Mouse (Mus musculus): Measurements from ENCODE around the gene Osbp2.

Gene Osbp2

DNA sequence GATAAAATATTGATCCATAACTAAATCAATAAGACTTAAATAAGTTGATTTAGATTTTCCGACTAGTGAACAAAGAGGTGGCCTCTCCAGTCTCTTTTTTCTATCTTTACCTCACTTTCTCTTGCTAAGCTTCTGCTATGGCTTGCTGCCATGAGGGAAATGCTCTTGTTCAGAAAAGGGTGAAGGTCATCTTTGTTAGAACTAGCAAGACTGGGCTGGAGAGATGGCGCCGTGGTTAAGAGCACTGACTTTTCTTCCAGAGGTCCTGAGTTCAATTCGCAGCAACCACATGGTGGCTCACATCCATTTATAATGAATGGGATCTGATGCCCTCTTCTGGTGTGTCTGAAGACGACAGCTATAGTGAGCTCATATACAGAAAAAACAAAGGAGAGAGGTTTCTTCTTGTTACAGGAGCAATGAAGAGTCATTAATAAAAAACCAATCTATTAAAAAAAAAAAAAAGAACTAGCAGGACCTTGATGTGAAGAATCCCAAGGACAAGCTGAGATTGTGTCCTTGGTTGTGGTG, 167.6 kb downstream of the Osbp2 start:
- no peak for DNase-seq

DNA sequence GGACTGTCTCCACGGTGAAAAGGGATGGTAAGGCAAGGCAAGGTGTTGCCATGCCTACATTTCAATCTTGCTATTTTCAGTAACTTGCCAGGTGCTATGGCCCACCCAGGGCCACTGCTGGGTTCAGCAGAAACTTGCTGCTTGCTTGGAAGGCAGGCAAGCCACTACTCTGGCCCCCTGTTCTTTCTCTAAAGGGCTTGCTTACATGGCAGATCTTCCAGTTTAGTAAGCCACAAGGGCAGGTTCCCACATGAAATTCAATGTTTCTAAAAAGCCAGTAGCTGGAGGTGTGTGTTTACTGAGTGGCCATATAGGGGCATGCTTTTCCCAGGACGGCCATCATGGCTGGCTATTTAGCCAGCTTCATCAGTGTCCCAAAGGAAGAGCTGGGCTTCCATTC, 172.0 kb downstream of the Osbp2 start:
- no peak for DNase-seq

DNA sequence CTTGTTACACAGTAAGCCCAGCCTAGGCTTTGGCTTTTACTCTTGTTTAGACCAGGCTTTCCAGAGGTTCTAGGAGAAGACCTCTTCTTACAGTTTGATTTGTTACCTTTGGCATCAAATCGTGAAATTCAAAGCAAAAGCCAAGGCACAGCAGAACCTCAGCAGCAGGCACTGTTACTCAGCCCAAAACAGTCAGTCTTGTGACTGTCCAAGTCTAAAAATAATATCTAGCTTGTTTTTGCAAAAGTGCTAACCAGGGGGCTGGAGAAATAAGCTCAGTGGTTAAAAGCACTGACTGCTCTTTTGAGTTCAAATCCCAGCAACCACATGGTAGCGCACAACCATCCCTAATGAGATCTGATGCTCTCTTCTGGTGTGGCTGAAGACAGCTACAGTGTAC, 176.8 kb downstream of the Osbp2 start:
- no peak for DNase-seq

DNA sequence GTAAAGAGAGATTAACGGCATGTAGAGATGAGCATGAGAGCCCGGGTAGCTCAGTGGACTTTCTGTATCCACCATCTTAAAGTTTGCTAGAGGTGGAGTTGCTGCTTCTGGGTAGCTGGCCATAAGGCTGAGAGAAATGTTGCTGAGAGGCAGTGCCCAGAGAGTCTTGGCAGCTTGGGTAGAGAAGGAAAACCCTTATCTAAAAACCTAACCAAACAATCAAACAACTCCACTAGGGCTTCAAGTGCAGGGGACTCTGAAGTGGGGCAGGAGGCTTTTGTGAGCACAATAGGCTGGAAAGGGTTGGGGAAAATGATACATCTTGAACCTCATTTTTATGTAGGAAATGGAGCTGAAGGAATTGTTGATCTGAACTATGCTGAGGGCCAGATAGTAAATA, 177.4 kb downstream of the Osbp2 start:
- DNase-seq, result no peak

DNA sequence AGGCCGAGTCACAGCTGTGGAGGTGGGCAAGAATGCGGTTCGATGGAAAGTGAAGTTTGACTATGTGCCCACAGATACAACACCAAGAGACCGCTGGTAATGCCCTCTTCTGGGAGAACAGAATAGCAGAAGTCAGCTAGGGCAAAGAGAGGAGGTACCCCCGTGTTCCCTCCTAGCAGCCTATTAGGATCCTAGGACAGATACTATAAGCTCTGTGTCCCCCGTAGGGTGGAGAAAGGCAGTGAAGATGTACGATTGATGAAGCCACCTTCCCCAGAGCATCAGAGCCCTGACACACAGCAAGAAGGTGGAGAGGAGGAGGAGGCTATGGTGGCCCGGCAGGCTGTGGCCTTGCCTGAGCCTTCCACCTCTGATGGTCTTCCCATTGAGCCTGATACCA, 178.3 kb downstream of the Osbp2 start:
- no peak for DNase-seq

DNA sequence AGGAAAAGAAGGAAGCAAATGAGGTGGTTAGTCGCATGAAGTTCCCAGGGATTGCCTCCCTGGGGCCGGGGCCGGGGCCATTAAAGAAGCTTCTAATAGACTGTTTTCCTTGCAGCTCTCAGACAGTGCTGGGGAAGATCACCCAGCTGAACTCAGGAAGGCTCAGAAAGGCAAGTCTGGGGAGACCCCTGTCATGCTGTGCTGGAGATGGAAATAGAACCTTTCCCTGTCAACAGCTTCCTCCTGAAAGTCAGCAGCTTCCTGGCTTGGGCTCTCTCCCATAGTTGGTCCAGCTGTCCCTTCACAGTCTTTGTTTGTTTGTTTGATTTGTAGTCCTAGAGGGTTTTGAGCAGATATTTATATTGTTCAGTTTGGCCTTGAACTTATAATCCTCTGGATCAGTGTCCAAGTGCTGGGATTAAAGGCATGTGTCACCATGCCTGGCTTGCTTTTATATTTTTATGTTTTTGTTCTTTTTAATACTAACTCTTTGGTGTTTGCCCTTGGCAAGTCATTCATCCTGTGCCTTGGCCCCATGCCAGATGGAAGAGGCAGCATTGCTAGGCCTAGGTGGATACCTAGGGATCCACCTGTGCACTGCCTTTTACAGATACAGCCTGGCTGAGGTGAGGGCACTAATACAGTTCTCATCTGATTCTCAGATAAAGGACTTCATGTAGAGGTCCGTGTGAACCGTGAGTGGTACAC, 178.8 kb downstream of the Osbp2 start:
- peak; percentile 45 to 54 for DNase-seq

DNA sequence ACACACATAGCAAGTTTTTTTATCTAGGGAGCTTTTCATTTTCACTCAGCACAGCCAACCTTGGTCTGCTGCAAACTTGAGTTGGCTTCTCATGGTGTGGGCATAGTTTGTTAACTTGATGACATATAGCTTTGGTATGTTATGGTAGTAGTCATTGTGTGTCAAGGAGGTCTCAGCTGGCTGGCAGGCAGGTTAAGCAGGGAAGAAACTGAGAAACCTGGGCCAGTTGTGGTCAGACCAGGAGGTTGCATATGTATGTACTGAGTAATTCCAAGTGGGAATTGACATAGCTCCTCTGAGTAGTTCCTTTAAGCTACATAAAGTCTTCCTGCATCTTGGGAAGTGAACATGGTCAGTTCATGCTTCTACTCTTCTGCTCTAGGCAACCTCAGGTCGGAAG, 179.5 kb downstream of the Osbp2 start:
- DNase-seq, result no peak

DNA sequence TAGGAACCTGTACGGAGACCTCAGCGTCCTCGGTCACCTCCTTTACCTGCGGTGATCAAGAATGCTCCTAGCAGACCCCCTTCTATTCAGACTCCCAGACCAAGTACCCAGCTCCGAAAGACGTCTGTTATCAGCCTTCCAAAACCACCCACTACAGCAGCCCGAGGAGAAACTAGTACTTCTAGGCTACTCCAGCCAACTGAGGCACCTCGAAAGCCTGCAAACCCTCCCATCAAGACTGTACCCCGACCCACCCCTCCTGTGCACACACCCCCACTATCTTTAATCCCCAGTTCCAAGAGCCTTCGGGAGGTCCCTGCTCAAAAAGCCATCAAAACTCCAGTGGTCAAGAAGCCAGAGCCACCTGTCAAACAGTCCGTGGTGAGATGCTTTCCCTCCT, 180.0 kb downstream of the Osbp2 start:
- no peak for DNase-seq

DNA sequence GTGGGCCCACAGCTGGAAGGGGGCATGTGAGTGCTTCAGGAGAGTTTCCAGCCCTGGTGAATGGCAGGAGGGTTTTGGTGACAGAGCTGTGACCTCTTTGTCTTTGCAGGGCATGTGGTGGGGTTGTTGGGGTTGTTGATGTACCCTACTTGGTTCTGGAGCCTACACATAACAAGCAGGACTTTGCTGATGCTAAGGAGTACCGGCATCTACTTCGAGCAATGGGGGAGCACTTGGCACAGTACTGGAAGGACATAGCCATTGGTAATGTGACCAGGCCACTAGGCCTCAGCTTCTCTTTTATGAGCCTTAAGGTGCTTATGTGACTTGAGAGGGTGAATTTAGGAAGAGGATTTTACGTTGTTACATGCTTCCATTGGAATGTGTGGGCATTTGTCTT, 183.9 kb downstream of the Osbp2 start:
- DNase-seq, result no peak

DNA sequence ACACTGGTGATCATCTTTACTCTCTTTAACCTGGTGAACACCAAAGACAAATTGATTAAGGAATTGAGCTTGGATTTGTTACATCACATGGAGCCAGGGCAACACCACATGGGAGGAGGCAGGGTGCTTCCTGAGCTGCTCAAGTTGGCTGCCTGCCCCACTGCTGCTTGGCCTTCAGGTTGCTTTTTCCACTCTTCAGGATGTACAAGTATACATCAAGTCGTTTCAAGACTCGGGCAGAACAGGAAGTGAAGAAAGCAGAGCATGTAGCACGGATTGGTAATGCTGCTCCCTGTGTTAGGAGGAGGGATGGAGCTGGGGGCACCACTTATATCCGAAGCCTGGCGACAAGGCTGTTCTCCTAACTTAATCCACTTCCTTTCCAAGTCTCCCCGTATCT, 186.5 kb downstream of the Osbp2 start:
- DNase-seq, result no peak

DNA sequence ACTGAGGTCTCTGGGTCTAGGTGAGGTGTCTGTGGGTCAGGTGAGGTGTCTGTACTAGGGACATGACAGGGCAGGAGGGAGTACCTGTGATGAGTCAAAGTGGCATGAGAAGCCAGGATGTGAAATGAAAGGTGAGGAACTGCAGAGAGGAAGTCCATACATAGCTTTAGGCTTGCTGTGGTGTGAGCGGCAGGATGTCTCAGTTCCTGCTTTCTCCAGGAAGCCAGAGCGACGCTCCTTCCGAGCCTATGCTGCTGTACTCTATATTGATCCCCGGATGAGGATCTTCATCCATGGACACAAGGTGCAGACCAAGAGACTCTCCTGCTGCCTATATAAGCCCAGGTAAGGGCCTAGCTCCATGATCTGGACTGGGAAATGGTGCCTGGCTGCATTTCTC, 187.3 kb downstream of the Osbp2 start:
- DNase-seq, result no peak

DNA sequence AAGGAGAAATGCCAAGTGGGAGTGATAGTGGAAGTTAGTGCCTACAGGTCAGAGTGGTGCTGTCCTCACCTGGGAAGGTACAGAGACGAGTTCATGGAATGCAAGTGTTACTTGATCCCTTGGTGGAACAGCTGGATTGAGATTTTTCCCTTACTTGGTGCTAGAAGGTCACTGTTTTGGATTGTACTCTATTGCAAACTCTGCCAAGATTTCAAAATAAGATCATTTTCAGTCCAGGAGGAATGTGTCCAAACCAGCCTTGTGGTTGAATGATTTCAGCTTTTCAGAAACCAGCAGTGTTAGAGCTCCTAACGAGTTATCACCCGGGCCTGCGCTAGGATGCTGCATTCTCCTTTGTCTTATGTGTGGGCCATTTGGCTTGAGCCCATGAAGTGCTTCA, 189.2 kb downstream of the Osbp2 start:
- DNase-seq, result no peak

DNA sequence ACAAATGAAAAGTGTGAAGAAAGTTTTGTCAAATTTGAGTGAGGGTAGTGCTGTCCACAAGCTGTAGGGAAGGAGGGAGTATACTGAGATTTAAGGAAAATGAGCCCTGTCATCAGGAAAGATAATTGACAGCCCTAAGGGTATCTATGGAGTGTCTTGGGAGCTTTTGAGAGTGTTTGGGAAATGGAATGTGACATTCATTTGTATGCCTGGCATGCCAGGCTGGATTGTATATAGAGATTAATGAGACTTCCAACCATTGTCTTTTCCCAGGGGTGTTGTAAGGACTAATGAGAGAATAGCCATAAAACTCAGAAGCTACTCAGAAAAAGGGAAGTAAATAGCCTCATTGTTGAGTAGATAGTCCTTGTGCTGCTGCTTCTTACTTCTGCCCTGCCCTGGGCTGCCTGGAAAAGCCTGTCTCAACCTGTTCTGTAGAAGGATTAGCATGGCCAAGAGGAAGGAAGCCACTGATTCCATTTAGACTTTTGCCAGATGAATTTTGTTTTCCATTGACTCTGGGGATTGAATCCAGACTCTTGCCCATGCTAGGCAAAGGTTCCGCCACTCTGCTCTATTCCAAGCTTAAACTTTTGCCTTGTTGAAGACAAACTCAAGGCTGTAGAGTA, 192.6 kb downstream of the Osbp2 start:
- DNase-seq, result no peak

DNA sequence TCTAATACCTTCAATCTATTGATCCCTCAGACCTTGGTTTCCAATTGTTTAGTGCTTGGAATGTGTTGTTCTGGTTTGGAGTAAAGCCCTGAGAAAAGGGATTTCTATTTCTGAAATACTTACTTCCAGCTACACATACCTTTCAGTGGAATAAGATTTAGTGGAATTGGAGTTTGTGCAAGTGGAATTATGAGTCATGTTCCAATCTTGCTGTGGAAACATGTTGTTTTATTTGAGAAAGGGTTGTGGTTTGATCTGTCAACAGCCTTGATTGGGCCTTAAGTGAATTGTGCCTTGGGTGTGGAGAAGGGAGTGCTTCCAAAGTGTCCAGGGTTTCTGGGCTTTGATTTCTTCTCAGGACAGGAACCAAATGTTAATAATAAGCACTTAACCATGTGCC, 193.9 kb downstream of the Osbp2 start:
- DNase-seq, result no peak

DNA sequence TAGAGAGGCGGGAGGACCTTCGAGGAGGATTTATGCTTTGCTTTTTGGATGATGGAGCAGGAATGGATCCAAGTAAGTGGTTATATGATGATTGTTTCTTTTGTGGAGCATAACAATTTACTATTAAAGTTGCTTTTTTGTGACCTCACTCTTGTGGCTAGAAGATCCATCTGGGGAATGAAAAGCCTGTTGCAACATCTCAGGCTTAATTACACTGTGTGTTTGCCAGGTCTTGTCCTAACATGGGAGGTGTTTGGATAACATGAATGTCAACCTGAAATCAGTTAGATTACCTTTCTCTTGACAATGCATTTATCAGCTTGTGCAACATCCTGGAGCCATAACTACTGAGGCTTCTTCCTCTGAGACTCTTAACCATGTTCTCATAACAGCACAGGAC, 194.9 kb downstream of the Osbp2 start:
- DNase-seq, result no peak

DNA sequence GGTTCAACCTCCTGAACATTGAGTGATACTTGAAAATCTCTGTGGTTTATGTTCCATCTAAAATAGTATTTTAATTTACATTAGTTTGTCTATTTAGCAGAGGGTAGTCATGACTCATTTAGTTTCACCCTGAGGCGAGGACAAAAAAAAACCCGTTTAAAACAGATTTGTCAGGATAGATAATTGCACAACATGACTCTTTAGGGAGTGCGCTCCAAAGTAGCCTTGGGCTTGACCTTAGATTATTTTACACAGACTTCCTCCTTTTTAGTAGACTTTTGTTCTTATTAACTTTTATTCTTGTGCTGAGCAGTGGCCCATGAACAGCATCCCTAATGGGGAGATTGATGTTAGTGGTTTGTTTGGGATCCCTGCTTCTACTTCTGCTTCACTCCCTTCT, 196.2 kb downstream of the Osbp2 start:
- no peak for DNase-seq

DNA sequence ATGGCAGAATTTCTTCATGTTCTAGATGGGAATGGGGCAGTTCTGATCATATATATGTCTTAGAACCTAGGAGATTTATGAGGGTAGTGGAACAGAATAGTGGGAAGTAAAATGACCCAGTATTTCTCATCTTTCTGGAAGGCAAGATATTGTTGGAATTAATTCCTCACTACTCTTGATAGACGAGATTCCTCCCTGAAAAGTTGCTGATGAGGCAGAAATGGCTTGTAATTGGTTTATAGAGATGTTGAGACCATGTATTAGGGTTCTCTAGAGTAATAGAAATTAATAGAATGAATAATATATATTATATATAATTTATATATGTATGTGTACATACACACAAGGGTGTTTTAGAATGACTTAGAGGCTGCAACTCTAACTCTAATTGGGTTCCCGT, 201.7 kb downstream of the Osbp2 start:
- DNase-seq, result no peak
